Mouse (Mus musculus) skeletal muscle tissue, adult 2 months (tissue): ENCODE data around the gene Spata1.

Source experiments
- DNase-seq: peaks from one replicate; pipeline ENCODE4 v3.0.0-alpha.2; 2012; ENCODE audit warnings: low read depth, low spot score

Spata1 gene

GRCm38 (mm10) chr3:146499431-146500002 is at the start of gene Spata1, which contains the start of gene Gng5:
TSS of gene Spata1 (minus strand) at chr3:146499753.
TSS of gene Gng5 (plus strand) at chr3:146499807.
- peak; percentile 87 for DNase-seq

GRCm38 (mm10) chr3:146543632-146544031 is 44.1 kb upstream of the Spata1 start:
- DNase-seq = no peak

- DNase-seq = no peak
These were observed 41.1 kb upstream of the Spata1 start for GRCm38 (mm10) chr3:146540521-146541273.

- DNase-seq = no peak
These were observed 35.4 kb upstream of the Spata1 start for GRCm38 (mm10) chr3:146534986-146535385.

GRCm38 (mm10) chr3:146528335-146528734 is 28.8 kb upstream of the Spata1 start:
- no peak for DNase-seq

- no peak for DNase-seq
These were observed 22.1 kb upstream of the Spata1 start for GRCm38 (mm10) chr3:146521652-146522020.

GRCm38 (mm10) chr3:146520798-146521651 is 21.5 kb upstream of the Spata1 start, which contains the start of gene Rpf1:
TSS of gene Rpf1 (minus strand) at chr3:146521429.
- peak; percentile 88 for DNase-seq

GRCm38 (mm10) chr3:146520226-146520797 is 20.8 kb upstream of the Spata1 start:
- DNase-seq = no peak

GRCm38 (mm10) chr3:146506711-146507110 is 7.2 kb upstream of the Spata1 start:
- DNase-seq = no peak

GRCm38 (mm10) chr3:146501601-146502123 is 2.1 kb upstream of the Spata1 start:
- DNase-seq = no peak

GRCm38 (mm10) chr3:146500810-146501201 is 1.3 kb upstream of the Spata1 start:
- DNase-seq = no peak

GRCm38 (mm10) chr3:146500003-146500809 is 653 bp upstream of the Spata1 start:
- DNase-seq = peak; percentile 57

GRCm38 (mm10) chr3:146498989-146499388 is 564 bp downstream of the Spata1 start:
- DNase-seq = no peak

- DNase-seq = no peak
These were observed 4.6 kb downstream of the Spata1 start for GRCm38 (mm10) chr3:146494941-146495340.

- DNase-seq = no peak
These were observed 13.1 kb downstream of the Spata1 start for GRCm38 (mm10) chr3:146486464-146486863.

- no peak for DNase-seq
These were observed 17.5 kb downstream of the Spata1 start for GRCm38 (mm10) chr3:146482044-146482443.

GRCm38 (mm10) chr3:146474428-146474827 is 25.1 kb downstream of the Spata1 start:
- no peak for DNase-seq

GRCm38 (mm10) chr3:146473741-146474140 is 25.8 kb downstream of the Spata1 start:
- DNase-seq = no peak

GRCm38 (mm10) chr3:146472657-146473056 is 26.9 kb downstream of the Spata1 start:
- no peak for DNase-seq

- DNase-seq = no peak
These were observed 30.3 kb downstream of the Spata1 start for GRCm38 (mm10) chr3:146469226-146469625.

GRCm38 (mm10) chr3:146462939-146463338 is 36.6 kb downstream of the Spata1 start:
- no peak for DNase-seq
